Mouse (Mus musculus): ENCODE measurements around the gene 1110051M20Rik. TPM values are rescaled to one million over a fixed set of nuclear protein-coding genes. Genes with fewer than 3 reads are reported as not detected.

Gene 1110051M20Rik
- polyA plus RNA-seq, 1 experiment from 2014 or later: 69.4 TPM

DNA sequence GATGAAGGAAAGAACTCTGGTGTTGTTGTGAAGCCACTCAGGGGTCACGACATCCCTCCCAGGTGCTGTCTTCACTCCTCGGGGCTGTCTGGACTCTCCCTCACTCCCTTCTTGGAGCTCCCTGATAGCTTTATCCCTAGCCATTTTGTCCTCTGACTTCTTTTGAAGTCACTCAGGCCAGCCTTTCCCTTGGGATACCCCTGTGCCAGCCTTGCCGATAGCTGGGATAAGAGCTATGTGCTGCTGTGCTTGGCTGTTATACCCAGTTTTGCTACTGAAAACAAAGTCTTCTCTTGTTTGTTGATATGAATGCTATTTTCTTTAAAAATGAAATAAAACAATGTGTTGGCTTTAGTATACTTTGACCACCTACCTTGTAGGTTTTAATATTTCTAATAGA is 90.7 kb downstream of the 1110051M20Rik start:
- Histone ChIP-seq H3K9me3 (ENCODE audit: control insufficient read depth, low read length) (no peaks in the 10 kb centered on the region), H3K27me3 (ENCODE audit: control insufficient read depth, insufficient read depth, low read depth, low read length) (no peaks in the 10 kb centered on the region), H3K4me3 (ENCODE audit: low read length) (no peak overlapping the region), H3K9ac (ENCODE audit: low read length) (no peak overlapping the region), H3K27ac (ENCODE audit: low read length) (peak overlapping the region; percentile 68), H3K4me2 (ENCODE audit: low read depth, low read length) (no peak overlapping the region), H3K36me3 (ENCODE audit: control insufficient read depth, insufficient read depth, low read length) (no peaks in the 10 kb centered on the region), H3K4me1 (replicated peaks; ENCODE audit: control insufficient read depth, insufficient read depth, low read length) (peaks cover 15% of the 10 kb centered on the region)
- no peak for ATAC-seq (ENCODE audit: low read depth)
- WGBS: 43% methylated on average over 3 of the region's 3 CpGs

DNA sequence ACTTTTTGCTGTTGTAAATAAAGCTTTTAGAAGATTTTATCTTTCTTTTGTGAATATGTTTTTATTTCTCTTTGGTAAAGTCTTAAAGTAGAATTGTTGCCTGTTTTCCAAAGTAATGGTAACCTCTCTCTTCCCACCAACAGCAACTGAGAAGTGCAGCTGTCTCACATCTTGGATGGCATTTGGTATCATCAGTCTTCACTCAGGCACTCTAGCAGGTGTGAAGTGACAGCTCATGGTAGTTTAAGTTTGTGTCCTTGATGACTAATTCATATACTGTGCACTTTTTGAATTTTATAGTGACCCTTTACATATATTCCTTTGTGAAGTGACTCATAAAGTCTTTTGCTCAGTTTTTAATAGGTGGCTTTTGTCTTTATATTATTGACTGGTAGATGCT is 92.7 kb downstream of the 1110051M20Rik start:
- Histone ChIP-seq H3K27me3 (ENCODE audit: control insufficient read depth, insufficient read depth, low read depth, low read length) (no peaks in the 10 kb centered on the region), H3K9me3 (ENCODE audit: control insufficient read depth, low read length) (no peaks in the 10 kb centered on the region), H3K4me1 (replicated peaks; ENCODE audit: control insufficient read depth, insufficient read depth, low read length) (peaks cover 19% of the 10 kb centered on the region), H3K27ac (ENCODE audit: low read length) (no peak overlapping the region), H3K4me2 (ENCODE audit: low read depth, low read length) (no peak overlapping the region), H3K9ac (ENCODE audit: low read length) (no peak overlapping the region), H3K36me3 (ENCODE audit: control insufficient read depth, insufficient read depth, low read length) (no peaks in the 10 kb centered on the region), H3K4me3 (ENCODE audit: low read length) (no peak overlapping the region)
- no peak for ATAC-seq (ENCODE audit: low read depth)

DNA sequence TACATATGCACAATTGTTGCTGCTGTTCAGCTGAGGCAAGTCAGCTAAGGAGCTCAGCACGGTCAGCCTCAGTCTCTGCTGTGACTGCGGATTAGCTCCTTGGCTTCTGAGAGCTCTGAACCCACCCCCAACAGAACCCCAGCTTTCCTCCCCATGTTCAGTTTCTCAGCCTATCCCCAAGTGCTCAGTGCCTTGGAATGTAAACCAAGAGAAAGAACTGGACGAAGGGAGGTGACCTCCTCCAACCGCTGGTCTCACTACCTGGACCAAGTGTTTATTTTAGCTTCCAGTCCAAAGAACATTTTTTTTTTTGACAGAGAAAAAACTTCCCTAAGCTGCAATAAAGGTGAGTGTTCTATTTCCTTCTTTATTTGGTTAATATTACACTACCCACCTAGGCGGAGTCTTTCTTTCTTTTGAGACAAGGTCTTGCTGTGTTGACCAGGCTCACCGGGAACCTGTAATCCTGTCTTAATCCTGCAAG is 94.5 kb downstream of the 1110051M20Rik start:
- ATAC-seq (ENCODE audit: low read depth): peak; percentile 93

DNA sequence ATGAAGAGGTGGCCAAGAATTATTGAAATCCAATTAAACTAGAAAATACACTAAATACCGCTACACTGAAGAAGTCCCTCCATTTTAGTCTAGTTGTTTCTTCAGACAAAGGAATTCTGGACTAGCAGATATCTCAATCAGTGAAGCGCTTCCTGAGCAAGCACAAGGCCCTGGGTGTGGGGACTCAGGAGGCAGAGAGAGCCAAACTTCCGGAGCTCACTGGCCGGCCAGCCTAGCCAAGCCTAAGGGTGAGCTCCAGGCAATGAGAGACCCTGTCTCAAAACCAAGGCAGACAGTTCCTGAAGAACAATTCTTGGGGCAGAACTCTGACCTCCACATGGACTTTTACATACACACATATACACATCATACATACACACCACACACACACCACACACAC is 95.6 kb downstream of the 1110051M20Rik start:
- peaks cover 11% of the 10 kb centered on the region for H3K4me1 ChIP-seq (replicated peaks; ENCODE audit: control insufficient read depth, insufficient read depth, low read length)
- H3K9me3 ChIP-seq (ENCODE audit: control insufficient read depth, low read length): no peaks in the 10 kb centered on the region
- no peaks in the 10 kb centered on the region for H3K36me3 ChIP-seq (ENCODE audit: control insufficient read depth, insufficient read depth, low read length)
- H3K4me3 ChIP-seq (ENCODE audit: low read length): no peak overlapping the region
- no peaks in the 10 kb centered on the region for H3K27me3 ChIP-seq (ENCODE audit: control insufficient read depth, insufficient read depth, low read depth, low read length)
- H3K27ac ChIP-seq (ENCODE audit: low read length): peak overlapping the region; percentile 87
- 63% methylated on average over 4 of the region's 4 CpGs for WGBS
- no peak overlapping the region for H3K9ac ChIP-seq (ENCODE audit: low read length)
- ATAC-seq (ENCODE audit: low read depth): no peak
- H3K4me2 ChIP-seq (ENCODE audit: low read depth, low read length): no peak overlapping the region

More for the DNA sequence above, 94.5 kb downstream of the 1110051M20Rik start:
- H3K4me3 ChIP-seq (ENCODE audit: low read length): no peak overlapping the region
- peaks cover 17% of the 10 kb centered on the region for H3K4me1 ChIP-seq (replicated peaks; ENCODE audit: control insufficient read depth, insufficient read depth, low read length)
- H3K36me3 ChIP-seq (ENCODE audit: control insufficient read depth, insufficient read depth, low read length): no peaks in the 10 kb centered on the region
- WGBS: 29% methylated on average over 6 of the region's 6 CpGs
- no peak overlapping the region for H3K4me2 ChIP-seq (ENCODE audit: low read depth, low read length)
- no peaks in the 10 kb centered on the region for H3K27me3 ChIP-seq (ENCODE audit: control insufficient read depth, insufficient read depth, low read depth, low read length)
- H3K9ac ChIP-seq (ENCODE audit: low read length): no peak overlapping the region
- H3K27ac ChIP-seq (ENCODE audit: low read length): peak overlapping the region; percentile 87
- H3K9me3 ChIP-seq (ENCODE audit: control insufficient read depth, low read length): no peaks in the 10 kb centered on the region

DNA sequence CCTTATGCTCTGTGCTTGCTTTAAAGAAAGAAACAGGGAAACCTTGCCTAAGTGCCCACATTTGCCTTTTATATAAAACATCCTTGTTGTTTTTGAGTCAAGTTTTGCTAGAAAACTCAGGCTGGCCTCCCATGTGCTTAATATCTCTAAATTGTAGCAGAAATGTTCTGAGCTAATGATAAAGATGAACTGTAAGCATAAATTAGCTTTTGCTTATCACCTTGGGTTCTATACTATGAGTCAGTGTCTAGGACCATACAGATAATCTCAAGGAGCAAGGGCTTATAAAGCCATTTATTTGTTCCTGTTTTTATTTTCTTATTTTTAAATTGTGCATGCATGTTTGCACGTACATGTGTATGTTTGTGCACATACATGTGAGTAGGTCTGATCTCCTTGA is 98.9 kb downstream of the 1110051M20Rik start:
- Histone ChIP-seq H3K27ac (ENCODE audit: low read length) (no peak overlapping the region), H3K4me1 (replicated peaks; ENCODE audit: control insufficient read depth, insufficient read depth, low read length) (peaks cover 5% of the 10 kb centered on the region), H3K27me3 (ENCODE audit: control insufficient read depth, insufficient read depth, low read depth, low read length) (no peaks in the 10 kb centered on the region), H3K9ac (ENCODE audit: low read length) (no peak overlapping the region), H3K9me3 (ENCODE audit: control insufficient read depth, low read length) (0 out of 2 replicates have a peak, but pooled peaks cover 2% of the 10 kb centered on the region), H3K36me3 (ENCODE audit: control insufficient read depth, insufficient read depth, low read length) (no peaks in the 10 kb centered on the region), H3K4me2 (ENCODE audit: low read depth, low read length) (no peak overlapping the region), H3K4me3 (ENCODE audit: low read length) (no peak overlapping the region)
- no peak for ATAC-seq (ENCODE audit: low read depth)
- 97% methylated on average over 1 of the region's 1 CpGs for WGBS

DNA sequence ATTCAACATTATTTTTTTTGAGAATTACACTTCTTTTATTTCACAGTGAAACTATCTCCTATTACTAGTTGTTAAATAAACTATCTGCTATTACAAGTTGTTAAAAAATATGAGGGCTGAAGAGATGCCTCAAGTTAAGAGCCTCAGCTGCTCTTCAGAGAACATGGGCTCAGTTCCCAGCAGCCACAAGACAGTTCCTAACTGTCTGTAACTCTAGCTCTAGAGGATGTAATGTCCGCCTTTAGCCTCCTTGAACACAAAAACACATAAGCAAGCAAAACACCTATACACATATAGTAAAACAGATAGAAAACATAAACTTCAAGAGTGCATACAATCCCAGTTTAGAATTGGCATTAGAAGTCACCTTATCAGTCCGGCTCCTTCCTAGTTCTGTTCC is 104.9 kb downstream of the 1110051M20Rik start:
- H3K27ac ChIP-seq (ENCODE audit: low read length): no peak overlapping the region
- H3K4me3 ChIP-seq (ENCODE audit: low read length): no peak overlapping the region
- H3K4me2 ChIP-seq (ENCODE audit: low read depth, low read length): no peak overlapping the region
- no peaks in the 10 kb centered on the region for H3K36me3 ChIP-seq (ENCODE audit: control insufficient read depth, insufficient read depth, low read length)
- 0 out of 2 replicates have a peak, but pooled peaks cover 2% of the 10 kb centered on the region for H3K9me3 ChIP-seq (ENCODE audit: control insufficient read depth, low read length)
- H3K9ac ChIP-seq (ENCODE audit: low read length): no peak overlapping the region
- 89% methylated on average over 2 of the region's 2 CpGs for WGBS
- H3K27me3 ChIP-seq (ENCODE audit: control insufficient read depth, insufficient read depth, low read depth, low read length): no peaks in the 10 kb centered on the region
- no peak for ATAC-seq (ENCODE audit: low read depth)
- H3K4me1 ChIP-seq (replicated peaks; ENCODE audit: control insufficient read depth, insufficient read depth, low read length): peaks cover 4% of the 10 kb centered on the region; the same call in 1 of the 2 replicates

DNA sequence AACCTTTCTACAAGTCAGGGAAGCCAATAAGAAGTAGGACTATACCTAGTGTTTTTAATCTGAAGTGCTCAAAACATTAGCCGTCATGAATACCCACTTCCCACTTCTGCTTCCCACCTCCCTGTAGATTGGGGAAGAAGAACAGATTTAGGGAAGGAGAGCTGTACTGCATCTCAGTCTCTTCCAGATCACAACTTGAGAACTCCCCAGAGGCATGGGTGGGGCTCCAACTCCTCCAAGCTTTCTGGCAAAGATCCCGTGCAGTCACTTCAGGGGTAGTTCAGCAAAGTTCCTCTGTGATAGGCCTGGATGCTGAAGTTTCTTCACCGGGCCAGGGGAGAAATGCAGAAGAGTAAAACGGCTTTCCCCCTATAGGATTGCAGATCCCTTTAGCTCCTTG is 109.4 kb downstream of the 1110051M20Rik start:
- no peak overlapping the region for H3K4me3 ChIP-seq (ENCODE audit: low read length)
- no peaks in the 10 kb centered on the region for H3K27me3 ChIP-seq (ENCODE audit: control insufficient read depth, insufficient read depth, low read depth, low read length)
- 49% methylated on average over 4 of the region's 4 CpGs for WGBS
- H3K4me1 ChIP-seq (replicated peaks; ENCODE audit: control insufficient read depth, insufficient read depth, low read length): peaks cover 13% of the 10 kb centered on the region
- H3K9ac ChIP-seq (ENCODE audit: low read length): no peak overlapping the region
- no peaks in the 10 kb centered on the region for H3K9me3 ChIP-seq (ENCODE audit: control insufficient read depth, low read length)
- H3K27ac ChIP-seq (ENCODE audit: low read length): no peak overlapping the region; the same call in 1 of the 2 replicates
- H3K4me2 ChIP-seq (ENCODE audit: low read depth, low read length): no peak overlapping the region
- ATAC-seq (ENCODE audit: low read depth): peak; percentile 77
- no peaks in the 10 kb centered on the region for H3K36me3 ChIP-seq (ENCODE audit: control insufficient read depth, insufficient read depth, low read length)

DNA sequence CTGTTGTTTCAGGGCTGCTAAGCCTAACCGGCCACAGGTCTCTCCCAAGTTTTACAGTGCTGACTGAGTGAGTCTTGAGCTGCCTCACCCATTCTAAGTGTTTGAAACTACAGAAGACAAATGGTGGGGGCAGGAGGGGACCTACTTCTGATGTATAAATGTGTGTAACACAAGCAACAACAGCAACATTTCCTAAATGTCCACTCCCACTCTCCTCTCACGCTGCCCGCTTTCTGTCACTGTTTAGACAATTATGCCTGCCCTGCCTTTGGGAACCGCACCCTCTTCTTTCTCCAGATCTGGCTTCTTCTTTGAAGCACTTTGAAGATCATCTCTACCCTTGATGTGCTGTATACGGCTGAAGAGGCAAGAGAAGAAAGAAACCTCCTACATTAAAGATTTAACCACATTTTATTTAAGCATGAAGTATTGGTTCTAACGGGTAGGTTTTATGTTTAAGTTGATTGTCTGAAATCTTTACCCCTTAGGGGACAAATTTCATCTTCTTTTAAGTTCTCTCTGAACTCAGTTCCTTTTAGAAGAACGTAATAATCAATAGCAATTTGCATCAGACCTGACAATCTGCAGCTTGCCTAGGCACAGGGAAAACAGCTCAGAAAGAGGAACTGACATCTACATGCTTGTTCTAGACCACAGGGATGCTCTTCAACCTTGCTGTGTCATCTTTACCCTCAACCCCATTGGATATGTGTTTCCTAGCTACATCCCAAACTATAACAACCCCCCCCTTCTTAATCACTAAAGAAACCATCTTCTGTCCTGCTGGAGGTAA is 113.3 kb downstream of the 1110051M20Rik start:
- WGBS: 64% methylated on average over 7 of the region's 7 CpGs
- Histone ChIP-seq H3K27me3 (ENCODE audit: control insufficient read depth, insufficient read depth, low read depth, low read length) (no peaks in the 10 kb centered on the region), H3K9me3 (ENCODE audit: control insufficient read depth, low read length) (no peaks in the 10 kb centered on the region), H3K4me1 (replicated peaks; ENCODE audit: control insufficient read depth, insufficient read depth, low read length) (peaks cover 29% of the 10 kb centered on the region), H3K36me3 (ENCODE audit: control insufficient read depth, insufficient read depth, low read length) (no peaks in the 10 kb centered on the region), H3K4me2 (ENCODE audit: low read depth, low read length) (no peak overlapping the region), H3K9ac (ENCODE audit: low read length) (no peak overlapping the region), H3K27ac (ENCODE audit: low read length) (peak overlapping the region; percentile 64), H3K4me3 (ENCODE audit: low read length) (no peak overlapping the region)
- no peak for ATAC-seq (ENCODE audit: low read depth)

DNA sequence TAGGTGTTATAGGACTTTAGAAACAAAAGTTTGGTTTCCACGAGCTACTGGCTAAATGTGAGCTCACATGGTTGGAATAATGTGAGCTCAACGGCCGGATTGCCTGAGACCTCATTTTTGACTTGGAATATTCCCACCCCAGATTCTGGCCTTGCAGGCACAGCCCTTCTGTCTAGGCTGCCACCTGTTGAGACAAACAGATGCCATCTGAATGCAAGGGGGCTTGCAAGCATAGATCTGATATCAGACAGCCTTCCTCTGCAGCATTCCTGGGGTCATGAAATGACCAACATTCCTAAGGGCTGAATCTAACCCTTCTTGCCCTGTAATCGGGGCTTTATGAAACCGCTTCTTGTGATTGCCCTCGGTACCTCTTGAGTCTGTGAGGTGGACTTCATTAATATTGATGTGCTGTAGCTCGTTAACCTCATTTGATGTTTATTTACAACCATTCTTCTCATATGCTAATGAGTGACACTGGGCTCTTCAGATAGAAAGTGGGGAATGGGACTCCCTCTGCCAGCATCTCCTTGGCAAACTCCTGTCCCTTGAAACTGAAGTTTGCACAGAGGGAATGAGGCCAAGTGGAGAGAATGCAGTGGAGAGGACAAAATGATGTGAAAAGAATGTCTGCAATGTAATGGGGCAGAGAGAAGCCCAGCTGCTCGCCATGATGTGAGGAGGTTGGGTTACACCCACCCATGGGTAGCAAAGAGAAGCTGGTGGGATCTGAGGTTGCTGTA is 114.3 kb downstream of the 1110051M20Rik start:
- H3K27ac ChIP-seq (ENCODE audit: low read length): peak overlapping the region; percentile 64
- no peaks in the 10 kb centered on the region for H3K36me3 ChIP-seq (ENCODE audit: control insufficient read depth, insufficient read depth, low read length)
- H3K27me3 ChIP-seq (ENCODE audit: control insufficient read depth, insufficient read depth, low read depth, low read length): no peaks in the 10 kb centered on the region
- 70% methylated on average over 8 of the region's 8 CpGs for WGBS
- H3K4me1 ChIP-seq (replicated peaks; ENCODE audit: control insufficient read depth, insufficient read depth, low read length): peaks cover 33% of the 10 kb centered on the region
- no peak overlapping the region for H3K4me2 ChIP-seq (ENCODE audit: low read depth, low read length)
- ATAC-seq (ENCODE audit: low read depth): peak; percentile 46
- no peak overlapping the region for H3K4me3 ChIP-seq (ENCODE audit: low read length)
- H3K9ac ChIP-seq (ENCODE audit: low read length): no peak overlapping the region
- H3K9me3 ChIP-seq (ENCODE audit: control insufficient read depth, low read length): no peaks in the 10 kb centered on the region
